Mouse (Mus musculus): ENCODE measurements around the gene Pigk.

GRCm38 (mm10) chr3:152980978-152981974, 267.4 kb downstream of the Pigk start:
- TF ChIP-seq HCFC1 (IDR thresholded peaks at IDR 0.05; ENCODE audit: borderline replicate concordance, insufficient read depth, low read length), result no peak
- no peak for TF ChIP-seq MAFK (IDR thresholded peaks at IDR 0.05; ENCODE audit: insufficient read depth, low read depth, low read length)
- TF ChIP-seq ZNF384 (IDR thresholded peaks at IDR 0.05; ENCODE audit: low read depth, low read length), result no peak
- TF ChIP-seq CHD2 (IDR thresholded peaks at IDR 0.05; ENCODE audit: low read depth, low read length), result no peak

Data from ES-E14 (cell line).